Mouse (Mus musculus) hindbrain, embryonic 16.5 days (tissue): ENCODE results near the gene Tmem208. TPM values are rescaled to one million over a fixed set of nuclear protein-coding genes. Genes with fewer than 3 reads are reported as not detected.

ENCODE experiments used
- ATAC-seq: fragments of 200-750 bp; cut with Nextera tagmentation; 2 replicates; pipeline ENCODE4 v1.8.0; 2017; ENCODE audit warnings: moderate TSS enrichment, moderate library complexity
- H3K27ac ChIP-seq: fragments of 300-500 bp; sonication (generic); 2 replicates; pipeline ENCODE4 v1.5.1; 2014; ENCODE audit warnings: low read depth, mild to moderate bottlenecking, control low read depth, low read length, moderate library complexity
- H3K27me3 ChIP-seq: fragments of 300-500 bp; sonication (generic); replicated peaks from 2 replicates; pipeline ENCODE4 v1.6.1; 2014; ENCODE audit warnings: low read length; ENCODE audit not compliant: control insufficient read depth, insufficient read depth
- H3K36me3 ChIP-seq: fragments of 300-500 bp; sonication (generic); 2 replicates; pipeline ENCODE4 v1.6.1; 2014; ENCODE audit warnings: mild to moderate bottlenecking, low read length, moderate library complexity, mixed read lengths; ENCODE audit not compliant: control insufficient read depth, insufficient read depth
- H3K4me1 ChIP-seq: fragments of 300-500 bp; sonication (generic); 2 replicates; pipeline ENCODE4 v1.6.1; 2014; ENCODE audit warnings: low read depth, low read length; ENCODE audit not compliant: control insufficient read depth, insufficient read depth
- H3K4me2 ChIP-seq: fragments of 300-500 bp; sonication (generic); 2 replicates; pipeline ENCODE4 v1.6.1; 2014; ENCODE audit warnings: mild to moderate bottlenecking, low read length, control low read depth, moderate library complexity
- H3K4me3 ChIP-seq: fragments of 300-500 bp; sonication (generic); 2 replicates; pipeline ENCODE4 v1.5.1; 2014; ENCODE audit warnings: mild to moderate bottlenecking, low read length, control low read depth, moderate library complexity
- H3K9ac ChIP-seq: fragments of 300-500 bp; sonication (generic); 2 replicates; pipeline ENCODE4 v1.6.1; 2014; ENCODE audit warnings: low read depth, mild to moderate bottlenecking, control low read depth, low read length, moderate library complexity
- H3K9me3 ChIP-seq: fragments of 300-500 bp; sonication (generic); 2 replicates; pipeline ENCODE4 v1.6.1; 2014; ENCODE audit warnings: mild to moderate bottlenecking, low read length, moderate library complexity; ENCODE audit not compliant: control insufficient read depth
- WGBS: fragments of 180-500 bp; shearing (Covaris S2); extraction: QIAGEN DNeasy Blood & Tissue Kit; methylation state at CpG from one replicate; pipeline ENCODE4 v1.1.7; 2014; 5-methylcytosine and 5-hydroxymethylcytosine counted together
- polyA plus RNA-seq: library from polyadenylated mRNA; unstranded; fragments of >200 nt; fragmentation: Nextera tagmentation; extraction: Ambion mirVana; gene quantifications from 2 replicates; pipeline ENCODE4 v1.2.1, GENCODE M21; 2015

Tmem208 gene
- 144 and 150 TPM in 2 replicates for polyA plus RNA-seq

- H3K36me3 ChIP-seq = peaks cover 20% of the 10 kb centered on the region
- H3K9me3 ChIP-seq = no peaks in the 10 kb centered on the region
- H3K9ac ChIP-seq = peak within 1 kb of the TSS; percentile 86
- peak within 1 kb of the TSS; percentile 70 for H3K4me3 ChIP-seq
- H3K4me1 ChIP-seq = peaks cover 20% of the 10 kb centered on the region
- peak within 1 kb of the TSS; percentile 77 for H3K27ac ChIP-seq
- peak within 1 kb of the TSS; percentile 71 for H3K4me2 ChIP-seq
- WGBS = 0% methylated on average over 36 of the region's 36 CpGs
- H3K27me3 ChIP-seq = no peaks in the 10 kb centered on the region
- ATAC-seq = peak; percentile 92
Observed at GRCm38 (mm10) chr8:105326141-105326672, at the start of gene Tmem208, which contains the start of gene Lrrc29. Gene Tmem208, plus strand, starts transcription at chr8:105326354. Gene Lrrc29, minus strand, starts transcription at chr8:105326278.

- peaks cover 22% of the 10 kb centered on the region for H3K4me1 ChIP-seq
- H3K27me3 ChIP-seq = peaks cover 25% of the 10 kb centered on the region
- 3% methylated on average over 28 of the region's 28 CpGs for WGBS
- H3K9ac ChIP-seq = peak overlapping the region; percentile 1; the same call in 1 of the 2 replicates
- no peak overlapping the region for H3K27ac ChIP-seq
- no peak overlapping the region for H3K4me3 ChIP-seq
- H3K9me3 ChIP-seq = no peaks in the 10 kb centered on the region
- peak overlapping the region; percentile 47 for H3K4me2 ChIP-seq
- H3K36me3 ChIP-seq = peaks cover 18% of the 10 kb centered on the region
- peak; percentile 56 for ATAC-seq
Observed at GRCm38 (mm10) chr8:105278911-105279334, 47.2 kb upstream of the Tmem208 start.

GRCm38 (mm10) chr8:105280567-105280966, 45.6 kb upstream of the Tmem208 start:
- Histone ChIP-seq H3K36me3 (peaks cover 21% of the 10 kb centered on the region), H3K4me3 (no peak overlapping the region), H3K9me3 (no peaks in the 10 kb centered on the region), H3K9ac (no peak overlapping the region), H3K27me3 (peaks cover 14% of the 10 kb centered on the region), H3K4me2 (no peak overlapping the region), H3K27ac (no peak overlapping the region), H3K4me1 (peaks cover 22% of the 10 kb centered on the region)
- no peak for ATAC-seq
- WGBS = 79% methylated on average over 3 of the region's 3 CpGs

GRCm38 (mm10) chr8:105281821-105282220, 44.3 kb upstream of the Tmem208 start:
- Histone ChIP-seq H3K36me3 (peaks cover 21% of the 10 kb centered on the region), H3K27me3 (peaks cover 12% of the 10 kb centered on the region)

GRCm38 (mm10) chr8:105282239-105282638, 43.9 kb upstream of the Tmem208 start:
- Histone ChIP-seq H3K9ac (no peak overlapping the region), H3K27ac (no peak overlapping the region), H3K4me1 (peaks cover 25% of the 10 kb centered on the region), H3K4me2 (no peak overlapping the region), H3K36me3 (peaks cover 21% of the 10 kb centered on the region), H3K9me3 (no peaks in the 10 kb centered on the region), H3K27me3 (peaks cover 8% of the 10 kb centered on the region), H3K4me3 (no peak overlapping the region)
- WGBS = 94% methylated on average over 4 of the region's 4 CpGs
- no peak for ATAC-seq

More at GRCm38 (mm10) chr8:105281821-105282220, 44.3 kb upstream of the Tmem208 start:
- no peaks in the 10 kb centered on the region for H3K9me3 ChIP-seq
- no peak overlapping the region for H3K4me2 ChIP-seq
- no peak overlapping the region for H3K9ac ChIP-seq
- H3K27ac ChIP-seq = no peak overlapping the region
- no peak overlapping the region for H3K4me3 ChIP-seq
- 92% methylated on average over 12 of the region's 12 CpGs for WGBS
- H3K4me1 ChIP-seq = peaks cover 23% of the 10 kb centered on the region
- ATAC-seq = no peak

- peaks cover 7% of the 10 kb centered on the region for H3K27me3 ChIP-seq
- no peaks in the 10 kb centered on the region for H3K9me3 ChIP-seq
- H3K4me1 ChIP-seq = peaks cover 28% of the 10 kb centered on the region
- H3K36me3 ChIP-seq = peaks cover 21% of the 10 kb centered on the region
- H3K9ac ChIP-seq = no peak overlapping the region
- ATAC-seq = no peak
- no peak overlapping the region for H3K27ac ChIP-seq
- WGBS = 31% methylated on average over 23 of the region's 23 CpGs
- no peak overlapping the region for H3K4me3 ChIP-seq
- H3K4me2 ChIP-seq = no peak overlapping the region
Observed at GRCm38 (mm10) chr8:105283074-105283473, 43.1 kb upstream of the Tmem208 start.

- no peak overlapping the region for H3K9ac ChIP-seq
- 46% methylated on average over 12 of the region's 12 CpGs for WGBS
- peaks cover 17% of the 10 kb centered on the region for H3K36me3 ChIP-seq
- H3K4me3 ChIP-seq = no peak overlapping the region
- peaks cover 31% of the 10 kb centered on the region for H3K4me1 ChIP-seq
- no peak overlapping the region for H3K27ac ChIP-seq
- H3K4me2 ChIP-seq = no peak overlapping the region
- H3K27me3 ChIP-seq = no peaks in the 10 kb centered on the region
- no peaks in the 10 kb centered on the region for H3K9me3 ChIP-seq
- no peak for ATAC-seq
Observed at GRCm38 (mm10) chr8:105285514-105285913, 40.6 kb upstream of the Tmem208 start.

- Histone ChIP-seq H3K4me2 (peak overlapping the region; percentile 74), H3K4me1 (peaks cover 37% of the 10 kb centered on the region), H3K27ac (no peak overlapping the region), H3K27me3 (no peaks in the 10 kb centered on the region), H3K9me3 (no peaks in the 10 kb centered on the region), H3K9ac (no peak overlapping the region; the same call in 1 of the 2 replicates), H3K36me3 (peaks cover 14% of the 10 kb centered on the region; the same call in 1 of the 2 replicates), H3K4me3 (no peak overlapping the region)
- WGBS = 78% methylated on average over 4 of the region's 4 CpGs
- no peak for ATAC-seq
Observed at GRCm38 (mm10) chr8:105286907-105287306, 39.2 kb upstream of the Tmem208 start.

- Histone ChIP-seq H3K9me3 (no peaks in the 10 kb centered on the region), H3K4me1 (peaks cover 37% of the 10 kb centered on the region), H3K4me2 (peak overlapping the region; percentile 74), H3K9ac (peak overlapping the region; percentile 63; the same call in 1 of the 2 replicates), H3K27ac (no peak overlapping the region; the same call in 1 of the 2 replicates), H3K4me3 (peak overlapping the region; percentile 49), H3K27me3 (no peaks in the 10 kb centered on the region), H3K36me3 (peaks cover 3% of the 10 kb centered on the region; the same call in 1 of the 2 replicates)
- 76% methylated on average over 5 of the region's 5 CpGs for WGBS
- no peak for ATAC-seq
Observed at GRCm38 (mm10) chr8:105288231-105288630, 37.9 kb upstream of the Tmem208 start.
